Mouse (Mus musculus): Measurements from ENCODE around the gene Auh.

Auh gene

DNA sequence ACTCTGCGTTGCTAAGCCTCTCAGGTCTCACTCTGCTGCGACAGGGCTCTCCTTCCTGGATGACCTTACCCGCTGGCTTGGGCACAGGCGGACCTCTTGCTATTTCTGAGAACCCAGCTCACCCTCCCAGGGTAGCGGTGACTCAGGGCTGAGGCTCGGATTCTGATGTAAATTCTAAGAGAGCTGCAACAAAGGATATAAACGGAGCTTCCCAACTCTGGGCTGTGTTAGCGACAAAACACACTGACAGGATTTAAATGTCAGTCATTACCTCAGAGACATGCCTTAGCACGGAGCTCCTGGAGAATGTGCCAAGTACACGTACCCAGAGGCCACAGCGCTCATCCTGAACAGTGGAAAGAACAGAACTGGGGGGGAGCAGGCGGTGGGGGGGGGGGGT, 49.6 kb downstream of the Auh start:
- peak; percentile 70 for DNase-seq (ENCODE audit: low read depth, low spot score)

- no peak for DNase-seq (ENCODE audit: low read depth, low spot score)
These were observed 50.2 kb downstream of the Auh start for GRCm38 (mm10) chr13:52879291-52879690.

DNA sequence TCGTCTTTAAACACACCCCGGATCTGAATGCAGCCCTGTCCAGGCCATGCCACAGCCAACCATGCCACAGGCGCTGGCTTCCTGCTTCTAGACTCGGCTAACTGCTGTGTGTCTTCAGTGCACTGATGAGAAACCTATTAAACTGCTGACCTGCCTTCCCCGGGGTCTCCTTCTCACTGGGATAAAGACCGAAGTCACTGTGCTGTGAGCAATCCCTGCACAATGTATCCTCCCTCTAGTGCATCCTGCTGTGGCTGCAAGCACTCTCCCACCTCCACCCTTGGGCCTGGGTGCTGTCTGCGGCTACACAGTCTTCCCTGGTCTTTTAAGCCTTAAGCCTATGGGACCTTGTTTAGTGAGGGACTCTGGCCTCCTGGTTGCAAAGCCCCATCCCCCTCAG, 50.7 kb downstream of the Auh start:
- DNase-seq (ENCODE audit: low read depth, low spot score), result no peak

GRCm38 (mm10) chr13:52875541-52876325, 53.7 kb downstream of the Auh start:
- peak; percentile 44 for DNase-seq (ENCODE audit: low read depth, low spot score)

DNA sequence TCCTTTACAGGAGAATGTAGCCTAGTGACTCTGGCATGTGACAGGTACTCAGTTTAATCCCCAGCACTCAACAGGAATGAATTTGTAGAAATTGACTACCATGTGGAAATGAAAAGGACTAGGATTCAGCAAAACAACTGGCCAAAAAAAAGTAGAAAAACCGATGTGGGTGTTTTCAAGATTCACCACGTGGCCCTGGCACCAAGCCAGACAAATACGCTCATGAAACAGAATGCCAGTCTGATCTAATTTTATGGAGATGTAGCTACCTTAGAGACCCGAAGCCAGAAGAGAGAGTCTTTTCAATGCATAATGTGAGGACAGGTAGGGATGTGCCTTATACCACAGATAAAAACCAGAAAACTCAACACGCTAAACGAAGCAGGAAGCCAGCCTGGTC, 54.4 kb downstream of the Auh start:
- no peak for DNase-seq (ENCODE audit: low read depth, low spot score)

DNA sequence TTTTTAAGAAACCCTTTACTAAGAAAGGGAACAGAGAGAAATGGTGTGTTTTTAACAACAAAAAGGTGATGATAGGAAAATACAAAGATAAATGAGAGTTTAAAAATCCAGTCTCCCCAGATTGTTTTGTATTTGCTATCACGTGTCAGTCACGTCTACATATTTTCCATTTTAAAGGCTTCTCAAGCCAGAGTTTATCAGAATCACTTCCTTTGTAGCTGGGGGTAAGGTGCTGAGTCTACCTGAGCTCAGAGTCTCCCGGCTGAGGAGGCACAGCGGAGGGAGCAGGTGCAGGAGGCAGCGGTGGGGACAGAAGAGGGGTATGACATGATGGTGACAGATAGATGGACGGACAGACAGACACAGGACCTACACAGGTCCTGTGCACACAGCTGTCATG, 55.1 kb downstream of the Auh start:
- DNase-seq (ENCODE audit: low read depth, low spot score), result no peak

DNA sequence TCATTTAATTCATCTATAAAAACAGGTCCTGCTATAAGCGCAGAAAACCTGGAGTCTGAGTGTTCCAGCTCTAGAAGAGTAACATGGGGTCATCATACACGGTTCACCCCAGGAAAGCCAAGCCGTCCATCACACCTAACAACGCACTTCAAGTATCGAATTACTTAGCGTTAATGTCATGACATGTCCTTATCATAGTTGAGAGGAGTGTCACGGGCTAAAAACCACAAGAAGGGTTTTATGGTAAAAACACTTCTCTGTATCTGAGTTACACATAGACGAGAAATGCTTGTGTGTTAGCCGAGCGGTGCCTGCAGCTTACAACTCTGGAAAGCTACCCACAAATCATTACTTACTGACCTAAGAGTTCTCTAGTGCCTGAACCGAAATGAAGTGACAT, 55.6 kb downstream of the Auh start:
- DNase-seq (ENCODE audit: low read depth, low spot score), result no peak

- no peak for DNase-seq (ENCODE audit: low read depth, low spot score)
These were observed 63.3 kb downstream of the Auh start for GRCm38 (mm10) chr13:52866005-52866792.

DNA sequence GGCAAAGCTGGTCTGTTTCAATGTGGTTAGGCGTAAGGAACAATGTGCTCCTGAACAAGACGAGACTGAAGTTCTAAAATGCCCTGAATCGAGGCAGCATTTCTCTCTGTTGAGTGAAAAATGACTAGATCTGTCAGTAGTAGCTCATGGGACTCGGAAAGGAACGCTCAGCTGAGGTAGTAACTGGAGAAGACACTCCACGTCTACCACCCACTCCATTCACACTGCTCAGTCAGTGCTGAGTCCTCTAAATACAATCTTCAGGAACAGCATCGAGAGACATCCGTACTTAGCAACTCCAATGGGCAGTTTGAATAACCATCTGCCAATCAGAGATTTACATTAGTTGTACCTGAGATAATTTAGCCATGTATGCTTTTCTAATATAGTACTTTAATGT, 66.0 kb downstream of the Auh start:
- DNase-seq (ENCODE audit: low read depth, low spot score), result no peak

DNA sequence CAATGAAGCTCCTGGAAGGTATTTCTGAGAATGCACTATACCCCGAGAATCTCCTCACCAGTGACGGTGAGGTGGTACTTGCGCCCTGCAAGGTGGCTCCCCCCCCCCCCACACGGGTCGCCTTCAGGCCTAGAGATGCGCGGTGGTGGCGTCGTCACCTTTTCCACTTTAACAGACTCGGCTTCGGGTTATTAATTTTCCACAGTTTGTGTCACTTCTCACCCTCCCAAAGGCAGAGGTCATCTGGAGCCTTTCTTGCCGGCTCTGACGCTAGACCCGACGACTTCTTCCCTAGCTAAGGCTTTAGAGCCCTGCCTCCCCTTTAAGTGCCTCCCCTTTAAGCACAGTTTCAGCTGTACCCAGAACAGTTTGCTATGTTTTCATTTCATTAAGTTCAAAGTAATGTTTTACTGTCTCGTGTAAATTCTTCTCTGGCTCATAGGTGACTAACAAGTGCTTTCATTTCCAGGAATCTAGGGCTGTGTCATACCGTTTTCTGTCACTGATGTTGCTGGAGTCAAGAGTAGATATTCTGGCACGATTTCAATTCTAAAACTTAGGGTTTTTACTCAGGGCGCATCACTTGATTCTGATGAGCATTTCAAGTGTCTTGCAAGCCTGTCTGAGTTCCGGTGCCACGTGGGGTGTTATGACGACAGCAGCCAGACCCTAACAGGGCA, 69.3 kb downstream of the Auh start:
- no peak for DNase-seq (ENCODE audit: low read depth, low spot score)

- no peak for DNase-seq (ENCODE audit: low read depth, low spot score)
These were observed 70.2 kb downstream of the Auh start for GRCm38 (mm10) chr13:52859065-52859820.

GRCm38 (mm10) chr13:52858373-52858772, 71.1 kb downstream of the Auh start:
- no peak for DNase-seq (ENCODE audit: low read depth, low spot score)

DNA sequence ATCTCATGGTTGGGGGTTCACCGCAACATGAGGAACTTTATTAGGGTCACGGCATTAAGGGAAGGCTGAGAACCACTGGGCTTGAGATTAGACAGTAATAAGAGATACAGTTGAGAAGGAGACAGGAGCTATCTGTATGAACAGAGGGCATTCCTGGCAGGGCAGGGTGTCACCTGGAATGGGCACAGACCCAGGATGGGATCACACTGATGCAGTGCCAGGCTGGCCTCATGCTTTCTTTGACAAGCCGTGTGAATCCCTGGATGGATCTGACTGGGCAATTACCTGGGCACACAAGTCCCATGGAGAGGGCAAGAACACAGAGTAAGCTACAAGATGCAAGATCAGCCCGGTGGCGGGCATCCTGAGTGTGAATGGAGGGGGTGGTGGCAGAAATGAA, 71.7 kb downstream of the Auh start:
- DNase-seq (ENCODE audit: low read depth, low spot score), result no peak

- no peak for DNase-seq (ENCODE audit: low read depth, low spot score)
These were observed 75.9 kb downstream of the Auh start for GRCm38 (mm10) chr13:52853536-52853935.

DNA sequence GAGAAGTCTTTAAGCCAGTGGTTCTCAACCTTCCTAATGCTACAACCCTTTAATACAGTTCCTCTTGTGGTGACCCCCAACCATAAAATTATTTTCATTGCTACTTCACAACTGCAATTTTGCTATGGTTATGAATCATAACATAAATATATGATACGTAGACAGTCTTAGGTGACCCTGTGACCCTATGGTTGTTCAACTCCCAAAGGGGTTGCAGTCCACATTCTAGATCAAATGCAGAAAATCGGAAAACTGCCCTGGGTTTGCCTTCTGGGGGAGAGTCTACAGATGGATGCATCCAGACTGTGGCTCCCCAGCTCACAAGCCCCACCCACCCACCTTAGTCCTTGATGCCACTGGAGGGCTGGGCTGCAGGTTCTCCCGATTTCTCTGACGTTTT, 77.6 kb downstream of the Auh start:
- no peak for DNase-seq (ENCODE audit: low read depth, low spot score)

GRCm38 (mm10) chr13:52850024-52850723, 79.3 kb downstream of the Auh start:
- peak; percentile 20 for DNase-seq (ENCODE audit: low read depth, low spot score)

- DNase-seq (ENCODE audit: low read depth, low spot score), result no peak
These were observed 80.1 kb downstream of the Auh start for GRCm38 (mm10) chr13:52849394-52849801.

DNA sequence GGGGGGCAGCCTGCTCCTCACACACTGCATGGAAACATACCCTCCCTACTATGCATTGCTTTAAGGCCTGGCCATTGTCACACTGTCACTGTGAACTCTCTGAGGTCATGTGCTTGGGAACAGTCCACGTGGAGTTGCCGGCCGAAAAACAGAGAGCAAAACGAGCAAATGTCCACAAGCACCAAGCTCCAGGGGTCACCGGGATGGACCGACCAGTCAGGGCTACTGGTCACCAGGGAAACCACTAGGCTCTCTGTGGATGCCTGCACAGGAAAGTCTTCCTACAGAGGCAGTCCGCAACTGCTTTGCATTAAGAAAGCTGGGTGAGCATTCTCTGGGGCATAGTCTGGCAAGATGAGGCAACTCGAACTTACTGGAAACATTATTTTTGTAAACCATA, 82.0 kb downstream of the Auh start:
- no peak for DNase-seq (ENCODE audit: low read depth, low spot score)

- DNase-seq (ENCODE audit: low read depth, low spot score), result no peak
These were observed 82.4 kb downstream of the Auh start for GRCm38 (mm10) chr13:52847071-52847470.

- no peak for DNase-seq (ENCODE audit: low read depth, low spot score)
These were observed 83.9 kb downstream of the Auh start for GRCm38 (mm10) chr13:52845618-52846017.

GRCm38 (mm10) chr13:52843536-52844178, 85.8 kb downstream of the Auh start:
- no peak for DNase-seq (ENCODE audit: low read depth, low spot score)
